Mouse (Mus musculus) neural tube, embryonic 14.5 days (tissue): ENCODE results near the gene Bri3bp. TPM values are rescaled to one million over a fixed set of nuclear protein-coding genes. Genes with fewer than 3 reads are reported as not detected.
A peak's percentile ranks its signal among the peaks of the same experiment; 100 is the strongest.
"Not testable (repeated sequence)": the region's sequence is repeated elsewhere in the genome, so short reads cannot be mapped to it uniquely, and the experiment has no call there.

ENCODE experiments used
- ATAC-seq: fragments of 200-750 bp; cut with Nextera tagmentation; 2 replicates; pipeline ENCODE4 v1.8.0; 2017; ENCODE audit warnings: low read depth, mild to moderate bottlenecking, moderate TSS enrichment, moderate library complexity
- H3K27ac ChIP-seq: fragments of 300-500 bp; sonication (generic); 2 replicates; pipeline ENCODE4 v1.5.1; 2014; ENCODE audit warnings: low read depth, mild to moderate bottlenecking, control low read depth, low read length, moderate library complexity, mixed read lengths
- H3K27me3 ChIP-seq: fragments of 300-500 bp; sonication (generic); 2 replicates; pipeline ENCODE4 v1.6.1; 2014; ENCODE audit warnings: low read length; ENCODE audit not compliant: control insufficient read depth, insufficient read depth
- H3K36me3 ChIP-seq: fragments of 300-500 bp; sonication (generic); 2 replicates; pipeline ENCODE4 v1.6.1; 2014; ENCODE audit warnings: low read length, mixed read lengths; ENCODE audit not compliant: control insufficient read depth, insufficient read depth
- H3K4me1 ChIP-seq: fragments of 300-500 bp; sonication (generic); 2 replicates; pipeline ENCODE4 v1.6.1; 2014; ENCODE audit warnings: low read length; ENCODE audit not compliant: control insufficient read depth, insufficient read depth
- H3K4me2 ChIP-seq: fragments of 300-500 bp; sonication (generic); 2 replicates; pipeline ENCODE4 v1.6.1; 2014; ENCODE audit warnings: mild to moderate bottlenecking, low read depth, low read length, control low read depth
- H3K4me3 ChIP-seq: fragments of 300-500 bp; sonication (generic); 2 replicates; pipeline ENCODE4 v1.5.1; 2014; ENCODE audit warnings: low read depth, low read length, control low read depth, mixed read lengths
- H3K9ac ChIP-seq: fragments of 300-500 bp; sonication (generic); replicated peaks from 2 replicates; pipeline ENCODE4 v1.6.1; 2014; ENCODE audit warnings: low read depth, mild to moderate bottlenecking, control low read depth, low read length, mixed read lengths
- H3K9me3 ChIP-seq: fragments of 300-500 bp; sonication (generic); 2 replicates; pipeline ENCODE4 v1.6.1; 2016; ENCODE audit warnings: low read length; ENCODE audit not compliant: control insufficient read depth
- WGBS: fragments of 180-500 bp; shearing (Covaris S2); extraction: QIAGEN DNeasy Blood & Tissue Kit; methylation state at CpG from one replicate; pipeline ENCODE4 v1.1.7; 2014; 5-methylcytosine and 5-hydroxymethylcytosine counted together
- polyA plus RNA-seq: library from polyadenylated mRNA; unstranded; fragments of >200 nt; fragmentation: Nextera tagmentation; extraction: Ambion mirVana; gene quantifications from 2 replicates; pipeline ENCODE4 v1.2.1, GENCODE M21; 2014

The Bri3bp gene
- polyA plus RNA-seq, 1 experiment from 2014 or later = 40.5 TPM

DNA sequence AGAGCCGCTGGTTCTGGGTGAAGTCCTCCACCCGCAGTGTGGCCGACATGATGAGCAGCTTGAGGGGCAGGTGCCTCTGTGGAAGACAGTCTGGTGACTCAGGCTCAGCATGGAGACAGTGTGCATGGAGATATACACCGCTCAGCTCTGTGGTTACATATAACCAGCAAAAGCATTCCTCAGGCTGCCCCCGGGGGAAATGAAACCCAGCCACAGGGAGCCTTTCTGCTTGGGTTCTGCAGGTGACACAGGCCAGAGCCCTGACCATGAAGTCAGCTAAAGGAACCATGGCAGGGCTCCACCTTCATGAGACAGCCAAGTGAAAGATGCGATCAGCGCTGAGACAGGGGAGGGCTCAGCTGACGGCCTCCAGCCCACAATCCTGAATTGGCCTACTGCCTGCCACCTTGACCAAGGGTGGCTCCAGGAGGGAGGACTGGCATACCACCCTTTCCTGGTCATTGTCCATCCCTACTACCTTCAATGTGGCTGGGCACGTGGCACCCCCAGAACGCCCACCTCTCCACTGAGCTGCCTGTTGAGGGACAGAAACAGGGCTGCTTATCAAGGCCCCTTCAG is 15.6 kb upstream of the Bri3bp start:
- 97% methylated on average over 10 of the region's 10 CpGs for WGBS

DNA sequence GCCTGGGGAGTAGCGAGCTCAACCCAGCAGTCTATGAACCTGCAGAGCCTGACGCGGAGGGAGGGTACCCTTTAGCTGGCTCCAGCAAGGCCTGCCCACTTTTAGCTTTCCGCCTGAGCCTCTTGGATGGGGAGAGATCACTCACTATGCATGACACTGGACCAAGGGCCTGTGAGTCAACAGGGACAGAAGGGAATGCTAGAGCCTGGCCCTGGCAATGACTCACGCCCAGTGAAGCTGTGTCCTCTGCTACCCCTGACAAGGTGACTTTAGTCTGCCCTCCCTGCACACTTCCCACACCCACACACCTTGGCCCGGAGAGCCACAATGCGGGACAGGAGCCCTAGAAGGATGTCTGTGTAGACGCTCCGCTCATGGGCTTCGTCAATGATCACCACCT is 15.0 kb upstream of the Bri3bp start:
- Histone ChIP-seq H3K4me2 (no peak overlapping the region), H3K27me3 (no peaks in the 10 kb centered on the region), H3K27ac (no peak overlapping the region), H3K9ac (no peak overlapping the region), H3K4me3 (no peak overlapping the region), H3K4me1 (no peaks in the 10 kb centered on the region), H3K9me3 (no peaks in the 10 kb centered on the region), H3K36me3 (peaks cover 64% of the 10 kb centered on the region)
- 96% methylated on average over 10 of the region's 10 CpGs for WGBS
- ATAC-seq = no peak

More for the DNA sequence above, 15.6 kb upstream of the Bri3bp start:
- Histone ChIP-seq H3K4me3 (no peak overlapping the region), H3K27ac (no peak overlapping the region), H3K9ac (no peak overlapping the region), H3K36me3 (peaks cover 63% of the 10 kb centered on the region), H3K4me1 (no peaks in the 10 kb centered on the region), H3K9me3 (no peaks in the 10 kb centered on the region), H3K27me3 (no peaks in the 10 kb centered on the region), H3K4me2 (no peak overlapping the region)
- ATAC-seq = no peak

DNA sequence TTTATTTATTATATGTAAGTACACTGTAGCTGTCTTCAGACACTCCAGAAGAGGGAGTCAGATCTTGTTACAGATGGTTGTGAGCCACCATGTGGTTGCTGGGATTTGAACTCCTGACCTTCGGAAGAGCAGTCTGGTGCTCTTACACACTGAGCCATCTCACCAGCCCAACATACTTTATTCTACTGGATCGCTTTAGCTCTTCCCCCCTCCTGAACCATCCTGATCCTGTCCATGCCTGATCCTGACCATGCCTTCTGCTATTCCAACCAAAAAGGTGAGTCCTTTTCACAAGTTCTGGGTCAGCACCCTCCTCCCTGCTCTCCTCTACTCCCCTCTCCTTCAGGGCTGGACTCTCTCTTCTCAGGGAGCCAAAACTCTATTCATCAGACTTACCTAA is 9.0 kb upstream of the Bri3bp start:
- H3K4me3 ChIP-seq, H3K4me2 ChIP-seq, H3K4me1 ChIP-seq, ATAC-seq, H3K9me3 ChIP-seq, H3K27ac ChIP-seq, H3K9ac ChIP-seq, H3K27me3 ChIP-seq: not testable (repeated sequence)
- H3K36me3 ChIP-seq = peaks cover 28% of the 10 kb centered on the region
- WGBS = 95% methylated on average over 2 of the region's 2 CpGs

DNA sequence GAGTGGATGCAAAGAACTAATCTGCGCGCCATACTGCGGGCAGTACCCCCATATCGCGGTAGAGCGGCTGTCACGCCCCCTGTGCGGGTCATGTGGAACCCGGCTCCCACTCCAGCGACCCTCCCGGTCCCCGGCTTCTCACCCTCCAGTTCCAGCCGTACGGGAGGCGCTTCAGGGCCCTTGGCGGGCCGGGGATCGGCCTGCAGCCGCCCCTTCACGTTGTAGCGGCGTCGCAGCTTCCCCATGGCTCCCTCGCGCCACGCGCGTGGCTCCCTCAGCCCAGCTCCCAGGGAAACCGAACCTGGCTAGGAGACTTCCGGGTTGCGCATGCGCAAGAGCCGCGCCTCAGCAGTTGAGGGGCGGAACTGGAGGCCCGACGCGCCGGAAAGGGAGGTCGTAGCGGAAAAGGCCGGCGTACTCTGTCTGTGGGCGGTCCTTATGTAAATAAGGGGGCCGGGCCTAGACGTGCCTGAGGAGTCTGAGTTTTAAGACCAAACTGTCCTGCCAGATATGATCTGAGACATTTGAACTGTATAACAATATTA is 7.5 kb upstream of the Bri3bp start, which contains the start of gene Dhx37:
Gene Dhx37 (minus strand): TSS at position 329 of the 545 bp plus-strand sequence.
- peak; percentile 97 for ATAC-seq
- under 1% methylated on average over 46 of the region's 46 CpGs for WGBS
- Histone ChIP-seq H3K36me3 (peaks cover 22% of the 10 kb centered on the region), H3K27ac (0 out of 2 replicates have a peak within 1 kb of the TSS, but pooled peaks have one; percentile 22), H3K9ac (peak within 1 kb of the TSS; percentile 76), H3K4me2 (peak within 1 kb of the TSS; percentile 75), H3K27me3 (no peaks in the 10 kb centered on the region), H3K9me3 (no peaks in the 10 kb centered on the region), H3K4me3 (peak within 1 kb of the TSS; percentile 79), H3K4me1 (peaks cover 7% of the 10 kb centered on the region)

DNA sequence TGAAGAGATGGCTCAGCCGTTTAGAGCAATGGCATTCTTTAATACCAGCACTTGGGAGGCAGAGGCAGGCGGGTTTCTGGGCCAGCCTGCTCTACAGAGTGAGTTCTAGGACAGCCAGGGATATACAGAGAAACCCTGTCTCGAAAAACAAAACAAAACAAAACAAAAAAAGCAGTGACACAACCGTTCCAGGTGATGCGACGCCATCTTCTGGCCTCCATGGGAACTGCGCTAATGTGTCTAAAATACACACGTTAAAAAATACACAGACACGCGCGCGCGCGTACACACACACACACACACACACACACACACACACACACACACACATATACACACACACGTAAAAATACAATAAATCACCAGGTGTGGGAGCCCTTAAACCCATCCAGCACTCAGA is 7.0 kb upstream of the Bri3bp start:
- peak; percentile 41; the same call in 1 of the 2 replicates for ATAC-seq
- 57% methylated on average over 15 of the region's 15 CpGs for WGBS

DNA sequence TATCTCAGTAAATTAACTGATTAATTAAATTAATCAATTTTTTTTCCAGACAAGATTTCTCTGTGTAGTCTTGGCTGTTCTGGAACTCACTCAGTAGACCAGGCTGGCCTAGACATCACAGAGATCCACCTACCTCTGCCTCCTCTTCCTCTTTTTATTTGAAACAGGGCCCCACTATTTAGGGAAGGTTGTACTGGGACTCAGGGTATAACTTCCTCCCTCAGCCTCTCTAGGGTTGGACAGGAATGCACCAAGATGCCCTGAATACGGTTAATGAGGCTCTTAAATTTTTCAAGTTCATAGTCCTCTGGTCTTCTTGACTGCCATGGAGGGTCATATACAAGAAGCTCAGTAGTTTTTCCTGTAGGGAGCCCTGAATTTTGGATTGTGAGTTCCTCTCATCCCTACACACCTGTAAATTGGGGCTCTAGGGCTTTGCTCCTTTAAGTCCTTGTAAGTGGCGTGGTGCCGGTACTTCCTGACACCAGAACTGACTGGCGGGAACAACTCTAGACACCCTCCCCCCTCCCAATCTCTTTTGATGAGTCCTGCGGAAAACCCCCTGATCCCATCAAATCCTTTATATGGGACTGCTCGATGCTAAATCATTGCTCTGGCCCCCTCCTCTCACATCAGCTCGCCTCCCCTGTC is 660 bp upstream of the Bri3bp start:
- H3K4me2 ChIP-seq = peak overlapping the region; percentile 69
- no peaks in the 10 kb centered on the region for H3K36me3 ChIP-seq
- 5% methylated on average over 7 of the region's 7 CpGs for WGBS
- ATAC-seq = peak; percentile 52; the same call in 1 of the 2 replicates
- peak overlapping the region; percentile 86 for H3K4me3 ChIP-seq
- peak overlapping the region; percentile 83; the same call in 1 of the 2 replicates for H3K9ac ChIP-seq
- H3K27me3 ChIP-seq = no peaks in the 10 kb centered on the region
- H3K27ac ChIP-seq = no peak overlapping the region
- peaks cover 15% of the 10 kb centered on the region for H3K4me1 ChIP-seq
- H3K9me3 ChIP-seq = no peaks in the 10 kb centered on the region

More for the DNA sequence above, 7.0 kb upstream of the Bri3bp start:
- not testable (repeated sequence) for H3K4me2 ChIP-seq, H3K9me3 ChIP-seq, H3K9ac ChIP-seq, H3K27ac ChIP-seq, H3K4me1 ChIP-seq, H3K27me3 ChIP-seq
- Histone ChIP-seq H3K36me3 (peaks cover 17% of the 10 kb centered on the region), H3K4me3 (peak overlapping the region; percentile 79; the same call in 1 of the 2 replicates)

DNA sequence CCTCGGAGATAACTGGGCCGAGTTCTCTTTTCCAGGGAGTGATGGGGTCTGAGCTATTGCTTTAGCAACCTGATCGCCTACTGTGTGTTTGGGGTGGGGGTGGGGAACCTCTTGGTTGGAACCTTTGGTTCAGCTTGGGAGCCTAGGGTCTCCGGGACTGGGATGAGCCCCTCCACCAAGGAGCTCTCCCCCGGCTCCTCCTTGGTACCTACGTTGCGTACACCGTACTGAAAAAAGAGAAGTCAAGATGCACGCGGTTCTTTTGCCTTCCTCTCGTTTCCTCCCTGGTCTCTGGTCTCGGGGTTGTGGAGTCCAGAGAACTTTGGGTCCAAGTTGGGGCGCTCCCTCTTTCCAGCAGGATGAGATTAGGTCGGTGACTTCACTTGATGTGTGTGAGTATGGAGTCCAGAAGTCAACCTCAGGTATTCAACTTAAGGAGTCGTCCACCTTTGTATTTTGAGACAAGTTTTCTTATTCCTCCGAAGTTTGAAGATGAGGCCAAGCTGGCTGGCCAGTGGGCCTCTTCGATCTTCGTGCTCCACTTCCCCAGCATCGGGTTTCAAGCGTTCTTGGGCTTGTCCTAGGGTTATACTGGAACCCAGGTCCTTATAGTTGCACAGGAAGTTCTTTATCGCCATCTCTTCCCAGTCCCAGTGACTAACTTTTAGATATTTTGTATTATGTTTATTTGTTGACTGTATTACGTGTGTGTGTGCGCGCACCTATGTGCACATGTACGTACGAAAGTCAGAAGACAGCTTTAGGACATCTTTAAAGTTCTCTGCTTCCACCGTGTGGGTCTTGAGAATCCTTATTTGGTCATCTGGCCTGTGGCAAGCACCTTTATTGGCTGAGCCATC is 998 bp downstream of the Bri3bp start:
- Histone ChIP-seq H3K4me2 (peak overlapping the region; percentile 69), H3K9me3 (no peaks in the 10 kb centered on the region), H3K36me3 (no peaks in the 10 kb centered on the region), H3K9ac (peak overlapping the region; percentile 83), H3K4me1 (peaks cover 15% of the 10 kb centered on the region), H3K27me3 (no peaks in the 10 kb centered on the region), H3K27ac (peak overlapping the region; percentile 72), H3K4me3 (peak overlapping the region; percentile 86)
- WGBS = 25% methylated on average over 27 of the region's 27 CpGs
- ATAC-seq = no peak

DNA sequence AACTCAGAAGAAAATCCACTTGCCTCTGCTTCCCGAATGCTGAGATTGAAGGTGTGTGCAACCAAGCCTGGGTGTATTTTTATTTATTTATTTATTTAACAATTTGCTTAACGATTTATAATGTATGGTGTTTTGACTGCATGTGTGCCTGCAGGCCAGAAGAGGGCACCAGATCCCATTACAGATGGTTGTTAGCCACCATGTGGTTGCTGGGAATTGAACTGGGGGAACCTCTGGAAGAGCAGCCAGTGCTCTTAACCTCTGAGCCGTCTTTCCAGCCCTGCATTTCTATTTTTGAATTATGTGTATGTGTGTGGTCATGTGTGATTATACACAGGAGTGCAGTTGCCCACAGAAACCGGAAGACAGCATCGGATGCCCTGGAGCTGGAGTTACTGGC is 2.0 kb downstream of the Bri3bp start:
- Histone ChIP-seq H3K9me3 (no peaks in the 10 kb centered on the region), H3K27ac (no peak overlapping the region), H3K27me3 (no peaks in the 10 kb centered on the region), H3K4me3 (no peak overlapping the region), H3K4me1 (peaks cover 15% of the 10 kb centered on the region), H3K36me3 (no peaks in the 10 kb centered on the region), H3K9ac (no peak overlapping the region), H3K4me2 (no peak overlapping the region)
- no peak for ATAC-seq
- 92% methylated on average over 5 of the region's 5 CpGs for WGBS
